Mouse (Mus musculus): Measurements from ENCODE around the gene Zfpl1.

DNA sequence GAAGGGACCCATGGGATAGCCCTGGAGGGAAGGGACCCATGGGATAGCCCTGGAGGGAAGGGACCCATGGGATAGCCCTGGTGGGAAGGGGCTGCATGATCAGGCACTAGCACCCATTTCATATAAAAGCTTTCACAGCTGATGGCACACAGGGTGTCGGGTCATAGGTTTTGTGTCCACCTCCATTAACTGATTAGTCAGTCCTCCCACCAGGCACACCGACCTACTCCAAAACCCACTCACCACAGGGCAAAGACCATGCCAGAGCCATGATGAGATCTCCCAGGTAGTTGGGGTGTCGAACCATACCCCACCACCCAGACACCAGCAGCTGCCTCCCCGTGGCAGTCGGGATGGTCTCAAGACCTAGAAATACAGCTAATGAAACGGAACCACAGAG lies 21.7 kb downstream of the Zfpl1 start:
- TF ChIP-seq GATA1 (IDR thresholded peaks at IDR 0.05; ENCODE audit: borderline replicate concordance, low read length) (no peak), FLI1 (IDR thresholded peaks at IDR 0.05; ENCODE audit: low read length) (no peak)
